Mouse (Mus musculus) limb, embryonic 11.5 days (tissue): Measurements from ENCODE around the gene Cyp4f37. TPM values are rescaled to one million over a fixed set of nuclear protein-coding genes. Genes with fewer than 3 reads are reported as not detected.
"Not testable (repeated sequence)": the region's sequence is repeated elsewhere in the genome, so short reads cannot be mapped to it uniquely, and the experiment has no call there.

Experiments
- ATAC-seq: fragments of 200-750 bp; cut with Nextera tagmentation; 2 replicates; pipeline ENCODE4 v1.8.0; 2017; ENCODE audit warnings: low read depth; ENCODE audit not compliant: insufficient number of reproducible peaks, low FRiP score, low TSS enrichment
- DNase-seq: peaks from one replicate; pipeline ENCODE4 v3.0.0-alpha.2; 2015; ENCODE audit warnings: low spot score
- H3K27ac ChIP-seq: fragments of 300-500 bp; sonication (generic); replicated peaks from 2 replicates; pipeline ENCODE4 v1.5.1; 2014; ENCODE audit warnings: low read depth, mild to moderate bottlenecking, low read length
- H3K27me3 ChIP-seq: fragments of 300-500 bp; sonication (generic); 2 replicates; pipeline ENCODE4 v1.6.1; 2014; ENCODE audit warnings: mild to moderate bottlenecking, low read length, mixed read lengths; ENCODE audit not compliant: control insufficient read depth, insufficient read depth
- H3K36me3 ChIP-seq: fragments of 300-500 bp; sonication (generic); 2 replicates; pipeline ENCODE4 v1.6.1; 2014; ENCODE audit warnings: mild to moderate bottlenecking, low read length, moderate library complexity, mixed read lengths; ENCODE audit not compliant: control insufficient read depth, insufficient read depth
- H3K4me1 ChIP-seq: fragments of 300-500 bp; sonication (generic); 2 replicates; pipeline ENCODE4 v1.6.1; 2014; ENCODE audit warnings: low read length, mixed read lengths; ENCODE audit not compliant: control insufficient read depth, insufficient read depth
- H3K4me2 ChIP-seq: fragments of 300-500 bp; sonication (generic); 2 replicates; pipeline ENCODE4 v1.6.1; 2014; ENCODE audit warnings: low read depth, mild to moderate bottlenecking, moderate library complexity; ENCODE audit not compliant: severe bottlenecking
- H3K4me3 ChIP-seq: fragments of 300-500 bp; sonication (generic); 2 replicates; pipeline ENCODE4 v1.5.1; 2014; ENCODE audit warnings: low read depth, low read length
- H3K9ac ChIP-seq: fragments of 300-500 bp; sonication (generic); 2 replicates; pipeline ENCODE4 v1.6.1; 2014; ENCODE audit warnings: mild to moderate bottlenecking, low read length
- H3K9me3 ChIP-seq: fragments of 300-500 bp; sonication (generic); 2 replicates; pipeline ENCODE4 v1.6.1; 2016; ENCODE audit warnings: low read length; ENCODE audit not compliant: control insufficient read depth
- WGBS: fragments of 180-500 bp; shearing (Covaris S2); extraction: QIAGEN DNeasy Blood & Tissue Kit; methylation state at CpG from one replicate; pipeline ENCODE4 v1.1.7; 2014; 5-methylcytosine and 5-hydroxymethylcytosine counted together
- polyA plus RNA-seq: library from polyadenylated mRNA; unstranded; fragments of >200 nt; fragmentation: Nextera tagmentation; extraction: Ambion mirVana; gene quantifications from 2 replicates; pipeline ENCODE4 v1.2.1, GENCODE M21; 2014

Gene Cyp4f37
- not detected in 2 replicates for polyA plus RNA-seq

GRCm38 (mm10) chr17:32621018-32621417, at the start of gene Cyp4f37:
TSS of gene Cyp4f37 (plus strand) at chr17:32621309.
- H3K27ac ChIP-seq, ATAC-seq, H3K4me3 ChIP-seq, H3K36me3 ChIP-seq, H3K4me1 ChIP-seq, H3K9me3 ChIP-seq, H3K9ac ChIP-seq, H3K4me2 ChIP-seq, H3K27me3 ChIP-seq, DNase-seq: not testable (repeated sequence)
- 71% methylated on average over 4 of the region's 4 CpGs for WGBS

GRCm38 (mm10) chr17:32573286-32573685, 47.8 kb upstream of the Cyp4f37 start:
- H3K4me3 ChIP-seq, ATAC-seq, H3K27me3 ChIP-seq, H3K4me2 ChIP-seq, H3K4me1 ChIP-seq, H3K27ac ChIP-seq, H3K9ac ChIP-seq, DNase-seq, H3K36me3 ChIP-seq, H3K9me3 ChIP-seq: not testable (repeated sequence)
- WGBS = 76% methylated on average over 2 of the region's 2 CpGs

- Histone ChIP-seq H3K4me3 (no peak overlapping the region), H3K9me3 (no peaks in the 10 kb centered on the region; the same call in 1 of the 2 replicates), H3K4me2 (no peak overlapping the region), H3K27me3 (no peaks in the 10 kb centered on the region), H3K9ac (no peak overlapping the region), H3K4me1 (no peaks in the 10 kb centered on the region), H3K27ac (no peak overlapping the region), H3K36me3 (no peaks in the 10 kb centered on the region)
- ATAC-seq = no peak
- WGBS = 43% methylated on average over 7 of the region's 7 CpGs
- no peak for DNase-seq
Measured at GRCm38 (mm10) chr17:32577496-32578186, 43.5 kb upstream of the Cyp4f37 start.

GRCm38 (mm10) chr17:32596494-32596893, 24.6 kb upstream of the Cyp4f37 start:
- Histone ChIP-seq H3K4me3 (no peak overlapping the region), H3K27me3 (no peaks in the 10 kb centered on the region), H3K9ac (no peak overlapping the region), H3K27ac (no peak overlapping the region), H3K36me3 (no peaks in the 10 kb centered on the region), H3K9me3 (no peaks in the 10 kb centered on the region), H3K4me2 (no peak overlapping the region), H3K4me1 (no peaks in the 10 kb centered on the region)
- no peak for ATAC-seq
- DNase-seq = no peak
- 88% methylated on average over 18 of the region's 18 CpGs for WGBS

GRCm38 (mm10) chr17:32608055-32608454, 13.1 kb upstream of the Cyp4f37 start:
- Histone ChIP-seq H3K9me3 (no peaks in the 10 kb centered on the region), H3K4me1 (no peaks in the 10 kb centered on the region), H3K9ac (no peak overlapping the region), H3K4me2 (no peak overlapping the region), H3K27ac (no peak overlapping the region), H3K27me3 (no peaks in the 10 kb centered on the region), H3K36me3 (no peaks in the 10 kb centered on the region), H3K4me3 (no peak overlapping the region)
- ATAC-seq (no peak), DNase-seq (no peak)
- 67% methylated on average over 1 of the region's 1 CpGs for WGBS

GRCm38 (mm10) chr17:32610231-32610630, 10.9 kb upstream of the Cyp4f37 start:
- not testable (repeated sequence) for H3K36me3 ChIP-seq, H3K27ac ChIP-seq, H3K4me1 ChIP-seq, H3K9me3 ChIP-seq, H3K27me3 ChIP-seq, ATAC-seq, H3K9ac ChIP-seq, DNase-seq, H3K4me2 ChIP-seq, H3K4me3 ChIP-seq
- WGBS = 83% methylated on average over 3 of the region's 3 CpGs

- no peak overlapping the region for H3K4me3 ChIP-seq
- no peak overlapping the region for H3K4me2 ChIP-seq
- no peaks in the 10 kb centered on the region for H3K9me3 ChIP-seq
- DNase-seq (no peak), ATAC-seq (no peak)
- no peak overlapping the region for H3K9ac ChIP-seq
- no peaks in the 10 kb centered on the region for H3K27me3 ChIP-seq
- 84% methylated on average over 3 of the region's 3 CpGs for WGBS
- no peaks in the 10 kb centered on the region for H3K4me1 ChIP-seq
- no peaks in the 10 kb centered on the region for H3K36me3 ChIP-seq
- H3K27ac ChIP-seq = no peak overlapping the region
Measured at GRCm38 (mm10) chr17:32610896-32611295, 10.2 kb upstream of the Cyp4f37 start.

- no peaks in the 10 kb centered on the region for H3K4me1 ChIP-seq
- H3K9ac ChIP-seq = no peak overlapping the region
- H3K36me3 ChIP-seq = no peaks in the 10 kb centered on the region
- no peak overlapping the region for H3K4me3 ChIP-seq
- 84% methylated on average over 3 of the region's 3 CpGs for WGBS
- H3K4me2 ChIP-seq = no peak overlapping the region
- ATAC-seq (no peak), DNase-seq (no peak)
- H3K27ac ChIP-seq = no peak overlapping the region
- no peaks in the 10 kb centered on the region for H3K9me3 ChIP-seq
- no peaks in the 10 kb centered on the region for H3K27me3 ChIP-seq
Measured at GRCm38 (mm10) chr17:32612417-32612816, 8.7 kb upstream of the Cyp4f37 start.

- ATAC-seq (no peak), DNase-seq (no peak)
- no peaks in the 10 kb centered on the region for H3K27me3 ChIP-seq
- no peak overlapping the region for H3K4me2 ChIP-seq
- no peak overlapping the region for H3K27ac ChIP-seq
- no peaks in the 10 kb centered on the region for H3K36me3 ChIP-seq
- no peaks in the 10 kb centered on the region for H3K9me3 ChIP-seq
- H3K4me1 ChIP-seq = no peaks in the 10 kb centered on the region
- H3K4me3 ChIP-seq = no peak overlapping the region
- 78% methylated on average over 1 of the region's 1 CpGs for WGBS
- no peak overlapping the region for H3K9ac ChIP-seq
Measured at GRCm38 (mm10) chr17:32617252-32617651, 3.9 kb upstream of the Cyp4f37 start.
